Mouse (Mus musculus) liver, embryonic 11.5 days (tissue): ENCODE measurements around the gene Cryab. TPM values are rescaled to one million over a fixed set of nuclear protein-coding genes. Genes with fewer than 3 reads are reported as not detected.

Source experiments
- ATAC-seq: fragments of 200-750 bp; cut with Nextera tagmentation; replicated peaks from 2 replicates; pipeline ENCODE4 v1.8.0; 2017; ENCODE audit warnings: moderate number of reproducible peaks, mild to moderate bottlenecking, moderate TSS enrichment, moderate library complexity; ENCODE audit not compliant: low FRiP score
- DNase-seq: peaks from one replicate; pipeline ENCODE4 v3.0.0-alpha.2; 2017; ENCODE audit warnings: low spot score
- H3K27ac ChIP-seq: fragments of 300-500 bp; sonication (generic); 2 replicates; pipeline ENCODE4 v1.5.1; 2014; ENCODE audit warnings: mild to moderate bottlenecking, low read depth, low read length, control low read depth
- H3K27me3 ChIP-seq: fragments of 300-500 bp; sonication (generic); replicated peaks from 2 replicates; pipeline ENCODE4 v1.6.1; 2014; ENCODE audit warnings: low read length, mixed read lengths; ENCODE audit not compliant: control insufficient read depth, insufficient read depth
- H3K36me3 ChIP-seq: fragments of 300-500 bp; sonication (generic); 2 replicates; pipeline ENCODE4 v1.6.1; 2014; ENCODE audit warnings: mild to moderate bottlenecking, low read length, moderate library complexity, mixed read lengths; ENCODE audit not compliant: control insufficient read depth, insufficient read depth
- H3K4me1 ChIP-seq: fragments of 300-500 bp; sonication (generic); replicated peaks from 2 replicates; pipeline ENCODE4 v1.6.1; 2014; ENCODE audit warnings: low read length, mixed read lengths; ENCODE audit not compliant: control insufficient read depth, insufficient read depth
- H3K4me2 ChIP-seq: fragments of 300-500 bp; sonication (generic); 2 replicates; pipeline ENCODE4 v1.6.1; 2014; ENCODE audit warnings: mild to moderate bottlenecking, control low read depth, moderate library complexity
- H3K4me3 ChIP-seq: fragments of 300-500 bp; sonication (generic); 2 replicates; pipeline ENCODE4 v1.5.1; 2014; ENCODE audit warnings: low read depth, low read length, control low read depth
- H3K9ac ChIP-seq: fragments of 300-500 bp; sonication (generic); 2 replicates; pipeline ENCODE4 v1.6.1; 2014; ENCODE audit warnings: low read depth, low read length, control low read depth
- H3K9me3 ChIP-seq: fragments of 300-500 bp; sonication (generic); 2 replicates; pipeline ENCODE4 v1.6.1; 2016; ENCODE audit warnings: low read length, inconsistent platforms, mixed read lengths; ENCODE audit not compliant: control insufficient read depth
- WGBS: fragments of 180-500 bp; shearing (Covaris S2); extraction: QIAGEN DNeasy Blood & Tissue Kit; methylation state at CpG from one replicate; pipeline ENCODE4 v1.1.7; 2014; 5-methylcytosine and 5-hydroxymethylcytosine counted together
- polyA plus RNA-seq: library from polyadenylated mRNA; unstranded; fragments of >200 nt; fragmentation: Nextera tagmentation; extraction: Ambion mirVana; gene quantifications from 2 replicates; pipeline ENCODE4 v1.2.1, GENCODE M21; 2014

The Cryab gene
- 8.0 and 13.7 TPM in 2 replicates for polyA plus RNA-seq

GRCm38 (mm10) chr9:50751323-50751722, at the start of gene Cryab:
TSS of gene Cryab (plus strand) at chr9:50751325.
- H3K27ac ChIP-seq, result no peak within 1 kb of the TSS
- H3K4me1 ChIP-seq, result 0 out of 2 replicates have a peak, but pooled peaks cover 2% of the 10 kb centered on the region
- H3K36me3 ChIP-seq, result no peaks in the 10 kb centered on the region
- DNase-seq (peak; percentile 29), ATAC-seq (no peak)
- H3K4me2 ChIP-seq, result no peak within 1 kb of the TSS
- no peak within 1 kb of the TSS for H3K9ac ChIP-seq
- H3K27me3 ChIP-seq, result peaks cover 9% of the 10 kb centered on the region; the same call in 1 of the 2 replicates
- H3K4me3 ChIP-seq, result no peak within 1 kb of the TSS
- 60% methylated on average over 22 of the region's 22 CpGs for WGBS
- no peaks in the 10 kb centered on the region for H3K9me3 ChIP-seq

- Histone ChIP-seq H3K9me3 (no peaks in the 10 kb centered on the region), H3K36me3 (no peaks in the 10 kb centered on the region; the same call in 1 of the 2 replicates), H3K9ac (no peak overlapping the region), H3K4me2 (no peak overlapping the region), H3K4me1 (peaks cover 5% of the 10 kb centered on the region; the same call in 1 of the 2 replicates), H3K27ac (no peak overlapping the region), H3K27me3 (peaks cover 17% of the 10 kb centered on the region), H3K4me3 (no peak overlapping the region)
- DNase-seq (no peak), ATAC-seq (no peak)
- WGBS, result 62% methylated on average over 6 of the region's 6 CpGs
Observed at GRCm38 (mm10) chr9:50704907-50705306, 46.2 kb upstream of the Cryab start.

- no peak for DNase-seq
- H3K27me3 ChIP-seq, result no peaks in the 10 kb centered on the region
- 26% methylated on average over 2 of the region's 2 CpGs for WGBS
Observed at GRCm38 (mm10) chr9:50709108-50709507, 42.0 kb upstream of the Cryab start.

GRCm38 (mm10) chr9:50711337-50711736, 39.8 kb upstream of the Cryab start:
- Histone ChIP-seq H3K9me3 (no peaks in the 10 kb centered on the region), H3K4me1 (no peaks in the 10 kb centered on the region), H3K27ac (no peak overlapping the region), H3K9ac (no peak overlapping the region), H3K27me3 (no peaks in the 10 kb centered on the region), H3K4me3 (no peak overlapping the region), H3K4me2 (no peak overlapping the region), H3K36me3 (no peaks in the 10 kb centered on the region)
- 64% methylated on average over 4 of the region's 4 CpGs for WGBS
- no peak for ATAC-seq
- DNase-seq, result no peak

More at GRCm38 (mm10) chr9:50709108-50709507, 42.0 kb upstream of the Cryab start:
- Histone ChIP-seq H3K27ac (no peak overlapping the region), H3K9me3 (no peaks in the 10 kb centered on the region), H3K4me1 (no peaks in the 10 kb centered on the region), H3K4me2 (no peak overlapping the region), H3K4me3 (no peak overlapping the region), H3K36me3 (no peaks in the 10 kb centered on the region), H3K9ac (no peak overlapping the region)
- no peak for ATAC-seq

- 57% methylated on average over 4 of the region's 4 CpGs for WGBS
- Histone ChIP-seq H3K27ac (no peak overlapping the region), H3K36me3 (no peaks in the 10 kb centered on the region), H3K9ac (no peak overlapping the region), H3K27me3 (no peaks in the 10 kb centered on the region), H3K9me3 (no peaks in the 10 kb centered on the region), H3K4me1 (no peaks in the 10 kb centered on the region), H3K4me2 (no peak overlapping the region), H3K4me3 (no peak overlapping the region)
- DNase-seq (no peak), ATAC-seq (no peak)
Observed at GRCm38 (mm10) chr9:50714188-50714587, 36.9 kb upstream of the Cryab start.

- ATAC-seq, result no peak
- H3K27me3 ChIP-seq, result no peaks in the 10 kb centered on the region
- no peaks in the 10 kb centered on the region for H3K9me3 ChIP-seq
- no peak overlapping the region for H3K9ac ChIP-seq
- H3K27ac ChIP-seq, result no peak overlapping the region
- no peaks in the 10 kb centered on the region for H3K36me3 ChIP-seq
- DNase-seq, result no peak
- 74% methylated on average over 4 of the region's 4 CpGs for WGBS
- no peak overlapping the region for H3K4me2 ChIP-seq
- peaks cover 4% of the 10 kb centered on the region; the same call in 1 of the 2 replicates for H3K4me1 ChIP-seq
- H3K4me3 ChIP-seq, result no peak overlapping the region
Observed at GRCm38 (mm10) chr9:50718878-50719277, 32.2 kb upstream of the Cryab start.

- Histone ChIP-seq H3K4me3 (no peak overlapping the region), H3K9me3 (no peaks in the 10 kb centered on the region), H3K27ac (no peak overlapping the region), H3K4me2 (no peak overlapping the region), H3K9ac (no peak overlapping the region), H3K27me3 (no peaks in the 10 kb centered on the region; the same call in 1 of the 2 replicates), H3K36me3 (no peaks in the 10 kb centered on the region), H3K4me1 (peaks cover 4% of the 10 kb centered on the region; the same call in 1 of the 2 replicates)
- no peak for ATAC-seq
- DNase-seq, result no peak
- 41% methylated on average over 12 of the region's 12 CpGs for WGBS
Observed at GRCm38 (mm10) chr9:50721061-50721460, 30.1 kb upstream of the Cryab start.

GRCm38 (mm10) chr9:50722451-50722911, 28.6 kb upstream of the Cryab start:
- 49% methylated on average over 8 of the region's 8 CpGs for WGBS
- DNase-seq (no peak), ATAC-seq (no peak)
- Histone ChIP-seq H3K4me3 (no peak overlapping the region), H3K36me3 (no peaks in the 10 kb centered on the region), H3K9me3 (no peaks in the 10 kb centered on the region), H3K27ac (no peak overlapping the region), H3K4me1 (peaks cover 4% of the 10 kb centered on the region; the same call in 1 of the 2 replicates), H3K27me3 (peaks cover 6% of the 10 kb centered on the region; the same call in 1 of the 2 replicates), H3K9ac (no peak overlapping the region), H3K4me2 (no peak overlapping the region)

GRCm38 (mm10) chr9:50723406-50723805, 27.7 kb upstream of the Cryab start:
- peaks cover 14% of the 10 kb centered on the region for H3K27me3 ChIP-seq
- no peaks in the 10 kb centered on the region for H3K36me3 ChIP-seq
- no peak overlapping the region for H3K27ac ChIP-seq
- H3K4me1 ChIP-seq, result peaks cover 4% of the 10 kb centered on the region; the same call in 1 of the 2 replicates
- DNase-seq (no peak), ATAC-seq (no peak)
- no peaks in the 10 kb centered on the region for H3K9me3 ChIP-seq
- H3K9ac ChIP-seq, result no peak overlapping the region
- no peak overlapping the region for H3K4me2 ChIP-seq
- WGBS, result 70% methylated on average over 7 of the region's 7 CpGs
- no peak overlapping the region for H3K4me3 ChIP-seq
